Mouse (Mus musculus) limb, embryonic 13.5 days (tissue): ENCODE measurements around the gene Isx. TPM values are rescaled to one million over a fixed set of nuclear protein-coding genes. Genes with fewer than 3 reads are reported as not detected.
A peak's percentile ranks its signal among the peaks of the same experiment; 100 is the strongest.

Experiments used
- ATAC-seq: fragments of 200-750 bp; cut with Nextera tagmentation; 2 replicates; pipeline ENCODE4 v1.8.0; 2017; ENCODE audit warnings: low read depth, moderate number of reproducible peaks, moderate TSS enrichment; ENCODE audit not compliant: low FRiP score
- H3K27ac ChIP-seq: fragments of 300-500 bp; sonication (generic); 2 replicates; pipeline ENCODE4 v1.5.1; 2015; ENCODE audit warnings: inconsistent platforms, mild to moderate bottlenecking, moderate library complexity
- H3K27me3 ChIP-seq: fragments of 300-500 bp; sonication (generic); 2 replicates; pipeline ENCODE4 v1.6.1; 2015; ENCODE audit warnings: mild to moderate bottlenecking, inconsistent platforms
- H3K36me3 ChIP-seq: fragments of 300-500 bp; sonication (generic); 2 replicates; pipeline ENCODE4 v1.6.1; 2015; ENCODE audit warnings: inconsistent platforms, mild to moderate bottlenecking, moderate library complexity
- H3K4me1 ChIP-seq: fragments of 300-500 bp; sonication (generic); 2 replicates; pipeline ENCODE4 v1.6.1; 2015; ENCODE audit warnings: inconsistent platforms
- H3K4me2 ChIP-seq: fragments of 300-500 bp; sonication (generic); replicated peaks from 2 replicates; pipeline ENCODE4 v1.6.1; 2015; ENCODE audit warnings: inconsistent platforms, mild to moderate bottlenecking, moderate library complexity
- H3K4me3 ChIP-seq: fragments of 300-500 bp; sonication (generic); 2 replicates; pipeline ENCODE4 v1.5.1; 2015; ENCODE audit warnings: moderate library complexity, mild to moderate bottlenecking, inconsistent platforms
- H3K9ac ChIP-seq: fragments of 300-500 bp; sonication (generic); 2 replicates; pipeline ENCODE4 v1.6.1; 2015; ENCODE audit warnings: mild to moderate bottlenecking, inconsistent platforms
- H3K9me3 ChIP-seq: fragments of 300-500 bp; sonication (generic); 2 replicates; pipeline ENCODE4 v1.6.1; 2016; ENCODE audit warnings: inconsistent platforms
- WGBS: fragments of 180-500 bp; shearing (Covaris S2); methylation state at CpG from one replicate; pipeline ENCODE4 v1.1.7; 2015; 5-methylcytosine and 5-hydroxymethylcytosine counted together
- polyA plus RNA-seq: library from polyadenylated mRNA; unstranded; fragments of >200 nt; fragmentation: Nextera tagmentation; extraction: Ambion mirVana; gene quantifications from 2 replicates; pipeline ENCODE4 v1.2.1, GENCODE M21; 2015

The Isx gene
- polyA plus RNA-seq, result 0.20 and 0.34 TPM in 2 replicates

- H3K36me3 ChIP-seq, result no peaks in the 10 kb centered on the region
- H3K4me2 ChIP-seq, result peak within 1 kb of the TSS; percentile 32
- no peaks in the 10 kb centered on the region for H3K9me3 ChIP-seq
- WGBS, result 69% methylated on average over 3 of the region's 3 CpGs
- H3K4me1 ChIP-seq, result peaks cover 6% of the 10 kb centered on the region; the same call in 1 of the 2 replicates
- no peak within 1 kb of the TSS for H3K27ac ChIP-seq
- H3K9ac ChIP-seq, result no peak within 1 kb of the TSS
- no peak for ATAC-seq
- H3K4me3 ChIP-seq, result no peak within 1 kb of the TSS
- H3K27me3 ChIP-seq, result no peaks in the 10 kb centered on the region
These were observed at the start of gene Isx for GRCm38 (mm10) chr8:74872940-74873339. TSS of gene Isx (plus strand) at chr8:74873173.

- Histone ChIP-seq H3K4me3 (no peak overlapping the region), H3K9ac (no peak overlapping the region), H3K4me1 (no peaks in the 10 kb centered on the region), H3K36me3 (no peaks in the 10 kb centered on the region), H3K27ac (no peak overlapping the region), H3K4me2 (no peak overlapping the region), H3K9me3 (no peaks in the 10 kb centered on the region), H3K27me3 (no peaks in the 10 kb centered on the region)
- 50% methylated on average over 3 of the region's 3 CpGs for WGBS
- no peak for ATAC-seq
These were observed 45.3 kb upstream of the Isx start for GRCm38 (mm10) chr8:74827689-74828088.

- no peak overlapping the region for H3K9ac ChIP-seq
- no peak overlapping the region for H3K27ac ChIP-seq
- no peaks in the 10 kb centered on the region for H3K9me3 ChIP-seq
- H3K27me3 ChIP-seq, result no peaks in the 10 kb centered on the region
- H3K4me1 ChIP-seq, result no peaks in the 10 kb centered on the region
- 65% methylated on average over 5 of the region's 5 CpGs for WGBS
- no peak overlapping the region for H3K4me3 ChIP-seq
- no peaks in the 10 kb centered on the region for H3K36me3 ChIP-seq
- no peak for ATAC-seq
- no peak overlapping the region for H3K4me2 ChIP-seq
These were observed 41.7 kb upstream of the Isx start for GRCm38 (mm10) chr8:74831322-74831721.

GRCm38 (mm10) chr8:74834246-74834645, 38.7 kb upstream of the Isx start:
- no peak for ATAC-seq
- H3K9ac ChIP-seq, result no peak overlapping the region
- WGBS, result 65% methylated on average over 1 of the region's 1 CpGs

GRCm38 (mm10) chr8:74847376-74848048, 25.5 kb upstream of the Isx start:
- Histone ChIP-seq H3K27ac (no peak overlapping the region), H3K4me1 (no peaks in the 10 kb centered on the region), H3K4me3 (no peak overlapping the region), H3K27me3 (no peaks in the 10 kb centered on the region), H3K36me3 (no peaks in the 10 kb centered on the region), H3K9me3 (no peaks in the 10 kb centered on the region), H3K4me2 (no peak overlapping the region), H3K9ac (no peak overlapping the region)
- WGBS, result 16% methylated on average over 12 of the region's 12 CpGs
- no peak for ATAC-seq

More at GRCm38 (mm10) chr8:74834246-74834645, 38.7 kb upstream of the Isx start:
- no peak overlapping the region for H3K4me2 ChIP-seq
- no peaks in the 10 kb centered on the region for H3K27me3 ChIP-seq
- H3K4me3 ChIP-seq, result no peak overlapping the region
- H3K36me3 ChIP-seq, result no peaks in the 10 kb centered on the region
- H3K4me1 ChIP-seq, result no peaks in the 10 kb centered on the region
- no peaks in the 10 kb centered on the region for H3K9me3 ChIP-seq
- H3K27ac ChIP-seq, result no peak overlapping the region

GRCm38 (mm10) chr8:74848707-74849106, 24.3 kb upstream of the Isx start:
- Histone ChIP-seq H3K36me3 (no peaks in the 10 kb centered on the region), H3K4me1 (no peaks in the 10 kb centered on the region), H3K4me2 (no peak overlapping the region), H3K9ac (no peak overlapping the region), H3K27ac (no peak overlapping the region), H3K9me3 (no peaks in the 10 kb centered on the region), H3K27me3 (no peaks in the 10 kb centered on the region), H3K4me3 (no peak overlapping the region)
- ATAC-seq, result no peak
- 90% methylated on average over 1 of the region's 1 CpGs for WGBS

- no peak overlapping the region for H3K27ac ChIP-seq
- no peak overlapping the region for H3K9ac ChIP-seq
- no peak for ATAC-seq
- H3K4me3 ChIP-seq, result no peak overlapping the region
- H3K36me3 ChIP-seq, result no peaks in the 10 kb centered on the region
- H3K27me3 ChIP-seq, result no peaks in the 10 kb centered on the region
- H3K9me3 ChIP-seq, result no peaks in the 10 kb centered on the region
- H3K4me2 ChIP-seq, result no peak overlapping the region
- no peaks in the 10 kb centered on the region for H3K4me1 ChIP-seq
These were observed 22.0 kb upstream of the Isx start for GRCm38 (mm10) chr8:74850971-74851370.

- no peaks in the 10 kb centered on the region for H3K36me3 ChIP-seq
- 8% methylated on average over 3 of the region's 3 CpGs for WGBS
- H3K4me1 ChIP-seq, result no peaks in the 10 kb centered on the region
- H3K9ac ChIP-seq, result no peak overlapping the region
- no peak overlapping the region for H3K4me3 ChIP-seq
- ATAC-seq, result peak; percentile 51; the same call in 1 of the 2 replicates
- H3K27ac ChIP-seq, result no peak overlapping the region
- no peaks in the 10 kb centered on the region for H3K27me3 ChIP-seq
- no peak overlapping the region for H3K4me2 ChIP-seq
- no peaks in the 10 kb centered on the region for H3K9me3 ChIP-seq
These were observed 21.1 kb upstream of the Isx start for GRCm38 (mm10) chr8:74851837-74852236.

GRCm38 (mm10) chr8:74853488-74853887, 19.5 kb upstream of the Isx start:
- WGBS, result 28% methylated on average over 5 of the region's 5 CpGs
- no peaks in the 10 kb centered on the region for H3K4me1 ChIP-seq
- H3K9ac ChIP-seq, result no peak overlapping the region
- H3K4me2 ChIP-seq, result no peak overlapping the region
- H3K27me3 ChIP-seq, result no peaks in the 10 kb centered on the region
- no peak for ATAC-seq
- H3K36me3 ChIP-seq, result no peaks in the 10 kb centered on the region
- H3K9me3 ChIP-seq, result no peaks in the 10 kb centered on the region
- H3K4me3 ChIP-seq, result no peak overlapping the region
- H3K27ac ChIP-seq, result no peak overlapping the region

- H3K4me1 ChIP-seq, result no peaks in the 10 kb centered on the region
- no peaks in the 10 kb centered on the region for H3K9me3 ChIP-seq
- no peak overlapping the region for H3K4me3 ChIP-seq
- no peak for ATAC-seq
- H3K4me2 ChIP-seq, result no peak overlapping the region
- no peaks in the 10 kb centered on the region for H3K36me3 ChIP-seq
- H3K9ac ChIP-seq, result no peak overlapping the region
- 95% methylated on average over 4 of the region's 4 CpGs for WGBS
- no peaks in the 10 kb centered on the region for H3K27me3 ChIP-seq
- no peak overlapping the region for H3K27ac ChIP-seq
These were observed 18.2 kb upstream of the Isx start for GRCm38 (mm10) chr8:74854786-74855185.

- Histone ChIP-seq H3K4me2 (no peak overlapping the region), H3K4me1 (no peaks in the 10 kb centered on the region), H3K4me3 (no peak overlapping the region), H3K36me3 (no peaks in the 10 kb centered on the region), H3K27ac (no peak overlapping the region), H3K9me3 (no peaks in the 10 kb centered on the region), H3K27me3 (no peaks in the 10 kb centered on the region), H3K9ac (no peak overlapping the region)
- WGBS, result 87% methylated on average over 3 of the region's 3 CpGs
- ATAC-seq, result no peak
These were observed 17.6 kb upstream of the Isx start for GRCm38 (mm10) chr8:74855341-74855740.

GRCm38 (mm10) chr8:74859241-74859640, 13.7 kb upstream of the Isx start:
- Histone ChIP-seq H3K9me3 (no peaks in the 10 kb centered on the region), H3K9ac (no peak overlapping the region), H3K4me2 (no peak overlapping the region), H3K4me1 (no peaks in the 10 kb centered on the region), H3K4me3 (no peak overlapping the region), H3K27ac (no peak overlapping the region), H3K27me3 (no peaks in the 10 kb centered on the region), H3K36me3 (no peaks in the 10 kb centered on the region)
- ATAC-seq, result no peak
- 92% methylated on average over 4 of the region's 4 CpGs for WGBS

GRCm38 (mm10) chr8:74860449-74860848, 12.5 kb upstream of the Isx start:
- Histone ChIP-seq H3K27ac (no peak overlapping the region), H3K9me3 (no peaks in the 10 kb centered on the region), H3K27me3 (no peaks in the 10 kb centered on the region), H3K4me3 (no peak overlapping the region), H3K36me3 (no peaks in the 10 kb centered on the region), H3K4me2 (no peak overlapping the region), H3K9ac (no peak overlapping the region), H3K4me1 (no peaks in the 10 kb centered on the region)
- WGBS, result 84% methylated on average over 6 of the region's 6 CpGs
- ATAC-seq, result no peak
